ENCODE assay signal across 7 mouse cellular contexts in genomic region chr1:127011901-127012300, GRCm38 (mm10).
A peak's percentile ranks its signal among the peaks of the same experiment; 100 is the strongest.
DNase-seq lines count a peak whose midpoint lies in the region; ATAC-seq and TF ChIP-seq lines count a peak whose summit lies in the region.

No protein-coding gene starts in this region.

- ATAC-seq in hindbrain, postnatal 0 days, result no peak
- ATAC-seq in hindbrain, embryonic 11.5 days (ENCODE audit: low FRiP score), result no peak
- ATAC-seq in kidney, postnatal 0 days (replicated peaks; ENCODE audit: low FRiP score, low read depth), result no peak

- no peak overlapping the region for H3K4me2 ChIP-seq in hindbrain, postnatal 0 days (ENCODE audit: low read depth, low read length)
- H3K4me2 ChIP-seq in hindbrain, embryonic 11.5 days (replicated peaks; ENCODE audit: low read depth, low read length), result no peak overlapping the region
- H3K4me2 ChIP-seq in kidney, postnatal 0 days (ENCODE audit: low read length), result no peak overlapping the region

- H3K9ac ChIP-seq in hindbrain, postnatal 0 days (replicated peaks; ENCODE audit: low read length), result no peak overlapping the region
- H3K9ac ChIP-seq in hindbrain, embryonic 11.5 days (ENCODE audit: low read depth, low read length), result no peak overlapping the region
- no peak overlapping the region for H3K9ac ChIP-seq in kidney, postnatal 0 days (ENCODE audit: low read depth, low read length)

- H3K4me3 ChIP-seq in hindbrain, postnatal 0 days (ENCODE audit: low read length), result no peak overlapping the region
- no peak overlapping the region for H3K4me3 ChIP-seq in hindbrain, embryonic 11.5 days (ENCODE audit: low read depth, low read length)
- H3K4me3 ChIP-seq in kidney, postnatal 0 days (replicated peaks; ENCODE audit: low read depth, low read length), result no peak overlapping the region

- DNase-seq in hindbrain, postnatal 0 days (ENCODE audit: low spot score), result peak; percentile 62
- no peak for DNase-seq in hindbrain, embryonic 11.5 days (ENCODE audit: low spot score)
- DNase-seq in 3T3-L1 (ENCODE audit: low read depth, low spot score) (peak; percentile 31), A20 (ENCODE audit: low read depth, low spot score) (peak; percentile 12)
- peak; percentile 52 for DNase-seq in kidney, postnatal 0 days (ENCODE audit: low spot score)
- no peak for DNase-seq in c-Kit-positive CD71-positive TER-119-positive erythroid progenitor cells, embryonic 14.5 days (ENCODE audit: low spot score)
- no peak for DNase-seq in adrenal gland, postnatal 25 days

- H3K27me3 ChIP-seq in hindbrain, postnatal 0 days (ENCODE audit: insufficient read depth, low read length), result no peaks in the 10 kb centered on the region
- no peaks in the 10 kb centered on the region for H3K27me3 ChIP-seq in hindbrain, embryonic 11.5 days (ENCODE audit: control insufficient read depth, insufficient read depth, low read length)
- no peaks in the 10 kb centered on the region for H3K27me3 ChIP-seq in kidney, postnatal 0 days (ENCODE audit: insufficient read depth, low read length)

- H3K36me3 ChIP-seq in hindbrain, postnatal 0 days (ENCODE audit: insufficient read depth, low read length), result no peaks in the 10 kb centered on the region
- no peaks in the 10 kb centered on the region for H3K36me3 ChIP-seq in hindbrain, embryonic 11.5 days (ENCODE audit: control insufficient read depth, insufficient read depth, low read length)
- no peaks in the 10 kb centered on the region for H3K36me3 ChIP-seq in kidney, postnatal 0 days (ENCODE audit: insufficient read depth, low read length)

- no peaks in the 10 kb centered on the region for H3K4me1 ChIP-seq in hindbrain, postnatal 0 days (ENCODE audit: insufficient read depth, low read length)
- 0 out of 2 replicates have a peak, but pooled peaks cover 2% of the 10 kb centered on the region for H3K4me1 ChIP-seq in hindbrain, embryonic 11.5 days (replicated peaks; ENCODE audit: control insufficient read depth, insufficient read depth, low read length)
- H3K4me1 ChIP-seq in kidney, postnatal 0 days (replicated peaks; ENCODE audit: insufficient read depth, low read length), result no peaks in the 10 kb centered on the region

- 71% methylated on average over 6 of the region's 6 CpGs for WGBS in hindbrain, postnatal 0 days
- WGBS in hindbrain, embryonic 11.5 days, result 79% methylated on average over 6 of the region's 6 CpGs
- 61% methylated on average over 6 of the region's 6 CpGs for WGBS in kidney, postnatal 0 days

- no peaks in the 10 kb centered on the region for H3K9me3 ChIP-seq in hindbrain, postnatal 0 days (ENCODE audit: low read length)
- no peaks in the 10 kb centered on the region for H3K9me3 ChIP-seq in hindbrain, embryonic 11.5 days (ENCODE audit: control insufficient read depth, low read length)
- H3K9me3 ChIP-seq in kidney, postnatal 0 days (replicated peaks; ENCODE audit: low read length), result no peaks in the 10 kb centered on the region

- H3K27ac ChIP-seq in hindbrain, postnatal 0 days, result no peak overlapping the region
- no peak overlapping the region for H3K27ac ChIP-seq in hindbrain, embryonic 11.5 days (ENCODE audit: low read depth, low read length)
- H3K27ac ChIP-seq in kidney, postnatal 0 days, result no peak overlapping the region

- peak; percentile 81 for TF ChIP-seq CTCF in hindbrain, postnatal 0 days (IDR thresholded peaks at IDR 0.05; ENCODE audit: low read depth)
- peak; percentile 75 for TF ChIP-seq CTCF in kidney, postnatal 0 days (IDR thresholded peaks at IDR 0.05; ENCODE audit: low read depth)

Comparison
In these comparisons a context has a peak if more than half of its experiments do, and no peak if none do; other contexts are left out.
1. DNase-seq: peak in hindbrain, postnatal 0 days (single experiment), 3T3-L1 (single experiment), A20 (single experiment) and kidney, postnatal 0 days (single experiment); none in hindbrain, embryonic 11.5 days (single experiment), c-Kit-positive CD71-positive TER-119-positive erythroid progenitor cells, embryonic 14.5 days (single experiment) and adrenal gland, postnatal 25 days (single experiment).